Comparison of ENCODE assay signal across 17 mouse cellular contexts in the genomic region with DNA sequence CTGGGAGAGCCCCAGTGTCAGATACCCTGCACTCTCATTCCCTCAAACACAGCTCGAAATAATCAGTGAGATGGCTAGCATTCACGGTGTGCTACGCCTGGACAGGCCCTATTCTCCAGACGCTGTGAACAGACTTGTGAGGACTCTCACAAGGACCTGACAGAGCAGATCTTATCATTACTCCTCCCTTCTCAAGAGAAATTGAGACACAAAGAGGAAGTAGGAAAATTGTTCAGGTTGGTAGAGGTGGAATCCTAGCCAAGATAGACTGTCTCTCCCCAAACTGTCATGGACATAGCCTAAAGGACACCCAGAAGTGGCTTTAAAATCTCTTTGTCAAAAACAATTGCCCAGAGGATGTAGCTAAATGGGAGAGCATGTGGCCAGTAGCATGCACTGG. TPM values are rescaled to one million over a fixed set of nuclear protein-coding genes. Genes with fewer than 3 reads are reported as not detected.
DNase-seq lines count a peak whose midpoint lies in the region; ATAC-seq and TF ChIP-seq lines count a peak whose summit lies in the region.
"Had no signal": no experiment of that assay in that cellular context is flagged by ENCODE, and none has a peak within 500 bp of the region (broad histone marks: within the 10 kb centered on the region; RNA-seq: fewer than 3 reads in every experiment).

No protein-coding gene starts in this region.

- peaks cover 39% of the 10 kb centered on the region for H3K4me1 ChIP-seq in hindbrain, embryonic 12.5 days
- peaks cover 8% of the 10 kb centered on the region for H3K4me1 ChIP-seq in hindbrain, embryonic 16.5 days (ENCODE audit: control insufficient read depth, insufficient read depth, low read depth, low read length)
- peaks cover 44% of the 10 kb centered on the region for H3K4me1 ChIP-seq in midbrain, embryonic 13.5 days (replicated peaks)
- H3K4me1 ChIP-seq in midbrain, postnatal 0 days (ENCODE audit: insufficient read depth, low read length) = peaks cover 5% of the 10 kb centered on the region; the same call in 1 of the 2 replicates

- intact Hi-C loops in left cerebral cortex, adult 2 months (cut with DNase I) = no loop called here

- 40% methylated on average over 4 of the region's 4 CpGs for WGBS in hindbrain, embryonic 12.5 days
- WGBS in hindbrain, embryonic 16.5 days = 37% methylated on average over 4 of the region's 4 CpGs
- 17% methylated on average over 4 of the region's 4 CpGs for WGBS in midbrain, embryonic 13.5 days
- WGBS in midbrain, postnatal 0 days = 24% methylated on average over 4 of the region's 4 CpGs

- ATAC-seq in hindbrain, embryonic 12.5 days (ENCODE audit: low FRiP score) = no peak
- ATAC-seq in hindbrain, embryonic 16.5 days = no peak
- no peak for ATAC-seq in midbrain, embryonic 13.5 days
- ATAC-seq in midbrain, postnatal 0 days (ENCODE audit: low FRiP score) = no peak
- ATAC-seq: forebrain, embryonic 16.5 days had no signal

- no peak for DNase-seq in midbrain, postnatal 0 days (ENCODE audit: low spot score)
- DNase-seq in brain, embryonic 14.5 days (ENCODE audit: low read depth) = peak; percentile 36
- no peak for DNase-seq in urinary bladder, postnatal 10 days (ENCODE audit: low spot score)
- DNase-seq in left cerebral cortex, adult 2 months (ENCODE audit: extremely low spot score in 1 of 2, low spot score in 2 of 2) = no peak
- DNase-seq: adrenal gland, postnatal 10 days; cerebellum, adult 11-12 months; cerebellum, adult 9-10 months; cerebellum, postnatal 25 days; gastrocnemius, postnatal 14 days; heart, adult 2 months had no signal

- H3K36me3 ChIP-seq in hindbrain, embryonic 12.5 days = no peaks in the 10 kb centered on the region
- H3K36me3 ChIP-seq in hindbrain, embryonic 16.5 days (ENCODE audit: control insufficient read depth, insufficient read depth, low read length) = no peaks in the 10 kb centered on the region
- H3K36me3 ChIP-seq in midbrain, embryonic 13.5 days = no peaks in the 10 kb centered on the region
- no peaks in the 10 kb centered on the region for H3K36me3 ChIP-seq in midbrain, postnatal 0 days (ENCODE audit: insufficient read depth, low read length)
- H3K36me3 ChIP-seq: embryonic facial prominence, embryonic 12.5 days; heart, embryonic 12.5 days; hindbrain, embryonic 10.5 days had no signal

- no peak overlapping the region for H3K9ac ChIP-seq in hindbrain, embryonic 12.5 days
- no peak overlapping the region for H3K9ac ChIP-seq in hindbrain, embryonic 16.5 days (ENCODE audit: low read depth, low read length)
- H3K9ac ChIP-seq in midbrain, embryonic 13.5 days (replicated peaks) = 0 out of 2 replicates have a peak overlapping the region, but pooled peaks have one; percentile 25
- no peak overlapping the region for H3K9ac ChIP-seq in midbrain, postnatal 0 days (replicated peaks; ENCODE audit: low read length, poor library complexity, severe bottlenecking)
- H3K9ac ChIP-seq: embryonic facial prominence, embryonic 12.5 days; heart, embryonic 12.5 days had no signal

- no peak for TF ChIP-seq CTCF in midbrain, postnatal 0 days (IDR thresholded peaks at IDR 0.05)
- TF ChIP-seq CTCF in brain, embryonic 14.5 days (IDR thresholded peaks at IDR 0.05; ENCODE audit: borderline replicate concordance, extremely low read depth, insufficient read depth, insufficient read length) = no peak
- no peak for TF ChIP-seq CTCF in left cerebral cortex, adult 2 months (IDR thresholded peaks at IDR 0.05)

- H3K27me3 ChIP-seq in hindbrain, embryonic 12.5 days = peaks cover 5% of the 10 kb centered on the region; the same call in 1 of the 2 replicates
- H3K27me3 ChIP-seq in hindbrain, embryonic 16.5 days (replicated peaks; ENCODE audit: control insufficient read depth, insufficient read depth, low read length) = no peaks in the 10 kb centered on the region
- H3K27me3 ChIP-seq in midbrain, embryonic 13.5 days = peaks cover 13% of the 10 kb centered on the region
- no peaks in the 10 kb centered on the region; the same call in 1 of the 2 replicates for H3K27me3 ChIP-seq in midbrain, postnatal 0 days (ENCODE audit: insufficient read depth, low read length)

- no peak overlapping the region for H3K4me2 ChIP-seq in hindbrain, embryonic 12.5 days (replicated peaks)
- no peak overlapping the region for H3K4me2 ChIP-seq in hindbrain, embryonic 16.5 days (ENCODE audit: low read length)
- H3K4me2 ChIP-seq in midbrain, embryonic 13.5 days (replicated peaks) = no peak overlapping the region
- H3K4me2 ChIP-seq in midbrain, postnatal 0 days (ENCODE audit: low read depth, low read length, poor library complexity, severe bottlenecking) = no peak overlapping the region
- H3K4me2 ChIP-seq: embryonic facial prominence, embryonic 12.5 days; heart, embryonic 12.5 days had no signal

- TF ChIP-seq POLR2A in brain, embryonic 14.5 days (IDR thresholded peaks at IDR 0.05; ENCODE audit: borderline replicate concordance, extremely low read depth, insufficient read depth, insufficient read length, poor library complexity, severe bottlenecking) = no peak

- no peak overlapping the region for H3K4me3 ChIP-seq in hindbrain, embryonic 12.5 days
- no peak overlapping the region for H3K4me3 ChIP-seq in hindbrain, embryonic 16.5 days (ENCODE audit: low read length)
- H3K4me3 ChIP-seq in midbrain, embryonic 13.5 days (replicated peaks) = no peak overlapping the region
- no peak overlapping the region for H3K4me3 ChIP-seq in midbrain, postnatal 0 days (ENCODE audit: low read depth, low read length)
- no peak overlapping the region for H3K4me3 ChIP-seq in left cerebral cortex, adult 2 months
- H3K4me3 ChIP-seq: embryonic facial prominence, embryonic 12.5 days; heart, adult 2 months; heart, embryonic 12.5 days; hindbrain, embryonic 10.5 days had no signal

- H3K9me3 ChIP-seq in hindbrain, embryonic 12.5 days (replicated peaks) = no peaks in the 10 kb centered on the region
- H3K9me3 ChIP-seq in hindbrain, embryonic 16.5 days (ENCODE audit: control insufficient read depth, low read length) = no peaks in the 10 kb centered on the region
- H3K9me3 ChIP-seq in midbrain, embryonic 13.5 days = no peaks in the 10 kb centered on the region
- H3K9me3 ChIP-seq in midbrain, postnatal 0 days (ENCODE audit: low read length) = no peaks in the 10 kb centered on the region
- H3K9me3 ChIP-seq: embryonic facial prominence, embryonic 12.5 days; heart, embryonic 12.5 days; hindbrain, embryonic 10.5 days had no signal

- peak overlapping the region; percentile 13; the same call in 1 of the 2 replicates for H3K27ac ChIP-seq in hindbrain, embryonic 12.5 days
- H3K27ac ChIP-seq in hindbrain, embryonic 16.5 days (ENCODE audit: low read depth, low read length) = no peak overlapping the region
- peak overlapping the region; percentile 64 for H3K27ac ChIP-seq in midbrain, embryonic 13.5 days
- H3K27ac ChIP-seq in midbrain, postnatal 0 days (ENCODE audit: low read depth, low read length) = no peak overlapping the region
- H3K27ac ChIP-seq in left cerebral cortex, adult 2 months = no peak overlapping the region
- H3K27ac ChIP-seq: embryonic facial prominence, embryonic 12.5 days; heart, adult 2 months had no signal

RNA-seq across cellular contexts. Expression of a gene that starts 31.3 kb away (rescaled TPM):
- 78.3 and 79.0 TPM in 2 replicates for polyA plus RNA-seq in hindbrain, embryonic 12.5 days (2016; fragmentation: Nextera tagmentation; extraction: Ambion mirVana)
- 74.5 and 90.0 TPM in 2 replicates for polyA plus RNA-seq in hindbrain, embryonic 16.5 days (2015; fragmentation: Nextera tagmentation; extraction: Ambion mirVana)
- polyA plus RNA-seq in midbrain, embryonic 13.5 days (2015; fragmentation: Nextera tagmentation; extraction: Ambion mirVana) = 77.4 and 79.9 TPM in 2 replicates
- total RNA-seq in midbrain, postnatal 0 days (2014; rRNA removed) = 53.6 and 57.3 TPM in 2 replicates
- polyA plus RNA-seq in midbrain, postnatal 0 days (2015; fragmentation: Nextera tagmentation; extraction: Ambion mirVana) = 66.8 TPM in 2 replicates
- 94.9 and 123 TPM in 2 replicates for polyA plus RNA-seq in brain, embryonic 14.5 days (2012; rRNA removed)
- total RNA-seq in left cerebral cortex, adult 2 months (2021) = 10 to 100 TPM; 82.9 to 91.5 TPM

Comparison
In these comparisons a context has a peak if more than half of its experiments do, and no peak if none do; other contexts are left out.
1. H3K27ac ChIP-seq: peak in hindbrain, embryonic 12.5 days (single experiment) and midbrain, embryonic 13.5 days (single experiment); none in hindbrain, embryonic 16.5 days (single experiment), midbrain, postnatal 0 days (single experiment) and left cerebral cortex, adult 2 months (single experiment).